Mouse (Mus musculus) frontal cortex, postnatal 14 days (tissue): ENCODE data around the gene Serpinb8.

Source experiments
- DNase-seq, 2 experiments: peaks; one replicate each; pipeline ENCODE4 v3.0.0; 2022; ENCODE audit warnings: low spot score in 2 of 2

Gene Serpinb8

DNA sequence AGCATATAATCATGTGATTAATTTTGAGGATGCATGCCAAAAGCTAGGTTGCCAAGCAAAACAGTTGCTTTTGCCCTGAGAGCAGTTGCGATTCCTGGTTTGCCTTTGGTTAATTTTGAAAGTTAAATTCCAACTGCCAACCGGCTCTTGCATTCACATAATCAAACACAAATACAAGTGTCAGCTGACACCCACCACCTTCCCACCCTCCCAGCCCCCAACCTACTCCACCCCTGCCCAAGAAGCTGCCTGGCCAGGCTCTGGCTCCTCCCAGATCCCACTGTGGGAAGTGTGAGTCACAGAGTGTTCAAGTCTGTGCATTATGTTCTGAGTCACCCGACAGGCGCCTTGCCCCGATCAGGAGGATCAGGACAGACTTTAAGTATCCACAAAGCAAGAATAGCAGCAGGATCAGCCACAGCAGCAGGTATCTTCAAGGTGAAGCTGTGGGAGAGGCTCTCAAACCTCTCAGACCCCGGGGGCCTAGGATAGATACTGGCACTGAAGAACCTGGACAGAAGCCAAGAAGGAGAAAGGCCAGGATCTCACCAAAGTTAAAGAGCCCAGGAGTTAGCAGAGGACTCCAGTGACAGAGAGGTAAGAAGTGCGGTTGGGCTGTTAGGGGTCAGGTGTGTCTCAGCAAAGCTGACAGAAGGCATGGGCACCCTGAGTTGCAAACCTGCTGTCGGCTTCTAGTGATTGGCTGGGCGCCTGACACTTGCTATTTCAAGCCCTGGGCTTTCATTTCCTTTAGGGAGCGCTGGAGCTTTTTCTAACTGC, at the start of gene Serpinb8:
Gene Serpinb8, plus strand, starts transcription at position 316 of the 780 bp plus-strand sequence.
- DNase-seq, result peak; percentile 28 to 34

DNA sequence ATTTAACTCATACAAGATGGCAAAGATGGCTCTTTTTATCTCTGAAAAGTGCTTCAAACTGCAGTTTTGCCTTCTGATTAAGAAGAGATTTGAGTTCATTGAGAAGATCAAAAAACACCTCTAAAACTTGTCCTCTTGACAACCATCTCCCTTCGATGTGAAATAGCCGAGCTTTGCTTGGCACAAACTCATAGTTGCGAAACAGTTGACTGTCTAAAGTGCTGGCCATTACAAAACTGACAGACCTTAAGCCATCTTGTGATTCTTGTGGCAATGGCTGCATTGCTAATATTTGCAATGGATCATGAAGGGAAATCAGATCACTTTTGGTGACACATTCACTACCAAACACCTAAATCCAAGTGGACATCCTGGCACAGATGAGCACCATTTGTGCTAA, 30.3 kb upstream of the Serpinb8 start:
- no peak for DNase-seq

DNA sequence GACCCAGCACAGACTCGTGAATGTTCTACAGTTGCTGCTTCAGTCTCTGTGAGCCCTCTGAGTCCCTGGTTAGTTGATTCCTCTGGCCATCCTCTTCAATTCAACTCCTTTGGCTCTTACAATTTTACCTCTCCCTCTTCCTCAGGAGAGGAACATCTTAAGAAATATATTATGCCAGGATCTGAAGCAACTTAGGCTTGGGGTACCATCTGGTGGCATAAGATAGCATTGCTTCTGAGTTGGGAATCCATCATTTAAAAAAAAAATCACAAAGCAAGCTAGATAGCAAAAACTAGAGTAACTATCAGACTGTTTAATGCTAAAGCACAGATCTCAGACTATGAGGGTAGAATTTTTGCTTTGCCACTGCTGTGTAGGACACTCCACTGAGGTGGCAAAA, 27.7 kb upstream of the Serpinb8 start:
- no peak for DNase-seq

DNA sequence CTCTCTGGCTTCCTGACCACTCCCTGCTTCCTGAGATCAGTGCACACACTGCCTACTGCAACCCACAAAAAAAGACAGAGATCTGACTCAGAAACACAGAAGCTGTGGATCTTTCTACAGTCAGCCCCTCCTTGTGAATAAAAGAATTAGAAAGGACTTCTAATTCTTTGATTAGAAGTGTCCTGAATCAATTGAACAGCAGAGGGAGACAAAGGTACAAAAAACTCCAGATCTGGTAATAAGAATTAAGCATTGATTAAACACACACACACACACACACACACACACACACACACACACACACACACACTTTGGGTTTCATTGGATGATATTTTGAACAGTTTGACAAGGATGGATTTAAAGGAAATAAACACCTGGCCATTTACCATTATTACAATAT, 24.2 kb upstream of the Serpinb8 start:
- no peak for DNase-seq

DNA sequence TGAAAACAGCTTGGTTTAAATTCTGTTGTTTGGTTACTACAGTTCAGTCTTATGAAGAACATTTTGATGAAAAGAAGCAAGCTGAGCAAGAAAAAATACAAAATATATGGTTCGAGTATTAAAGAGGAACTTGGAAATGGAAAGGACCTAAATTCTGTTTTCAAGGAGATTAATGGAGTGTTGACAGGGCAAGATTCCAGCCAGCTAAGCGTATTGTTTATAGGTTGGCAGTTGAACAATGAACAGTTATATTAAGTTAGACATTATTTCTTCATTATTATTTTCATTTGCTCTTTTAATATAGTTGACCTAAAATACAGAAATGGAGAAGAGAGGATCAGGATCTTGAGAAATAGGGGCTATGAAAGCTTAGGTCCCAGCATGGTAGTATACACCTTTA, 13.7 kb upstream of the Serpinb8 start:
- no peak for DNase-seq

DNA sequence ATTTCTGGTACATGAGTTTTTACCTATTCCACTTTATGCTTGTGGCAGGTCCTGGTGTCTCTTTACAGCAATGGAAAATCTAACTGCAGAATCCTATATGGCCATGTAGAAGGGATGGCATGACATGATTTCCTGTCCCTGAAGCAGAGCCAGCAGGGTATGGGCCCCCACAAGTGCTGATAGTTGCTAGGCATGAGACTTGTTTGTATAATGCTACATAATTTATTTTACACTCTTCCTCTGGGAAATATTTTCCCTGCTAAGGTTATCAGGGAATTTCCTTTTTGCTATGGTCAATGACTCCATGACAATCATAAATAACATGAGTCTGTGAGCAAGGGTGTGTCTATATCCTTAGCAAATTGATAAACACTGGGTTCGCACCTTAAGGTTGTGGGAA, 12.3 kb upstream of the Serpinb8 start:
- DNase-seq, result no peak

DNA sequence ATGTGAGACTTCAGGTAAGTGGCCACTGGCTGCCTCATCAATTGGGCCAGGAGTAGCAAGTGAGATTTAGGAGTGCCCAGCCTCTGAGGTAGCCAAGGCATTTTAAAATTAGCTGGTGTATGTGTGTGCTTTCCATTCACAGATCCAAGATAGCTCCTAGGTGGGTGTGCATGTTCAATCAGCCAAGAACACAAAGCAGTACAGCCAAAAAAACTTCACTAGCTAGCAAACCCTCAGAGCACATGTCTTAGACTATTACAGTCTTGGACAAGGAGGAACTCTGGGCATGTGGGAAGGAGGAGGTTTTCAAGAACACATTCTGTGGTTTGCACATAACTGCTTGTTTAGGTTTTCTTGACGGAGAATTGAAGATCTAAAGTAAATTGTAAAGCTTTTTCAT, 8.6 kb upstream of the Serpinb8 start:
- no peak for DNase-seq

DNA sequence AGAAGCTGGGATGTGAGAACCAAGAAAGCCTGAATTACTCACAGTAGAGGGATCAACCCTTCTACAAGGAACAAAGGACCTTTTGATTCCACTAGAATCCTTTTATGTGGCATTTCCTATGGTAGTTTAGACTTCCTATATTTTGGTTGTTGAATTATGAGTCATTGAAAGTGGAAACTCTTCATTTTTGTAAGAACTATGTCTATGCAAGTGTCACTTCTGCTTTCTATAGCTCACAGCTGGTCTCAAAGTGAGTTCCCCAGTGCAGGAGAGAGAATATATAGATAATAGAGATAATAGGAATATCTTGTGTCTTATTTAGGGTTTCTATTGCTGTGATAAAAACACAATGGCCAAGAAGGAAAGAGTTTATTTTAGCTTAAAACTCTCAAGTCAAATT, 6.9 kb upstream of the Serpinb8 start:
- no peak for DNase-seq

DNA sequence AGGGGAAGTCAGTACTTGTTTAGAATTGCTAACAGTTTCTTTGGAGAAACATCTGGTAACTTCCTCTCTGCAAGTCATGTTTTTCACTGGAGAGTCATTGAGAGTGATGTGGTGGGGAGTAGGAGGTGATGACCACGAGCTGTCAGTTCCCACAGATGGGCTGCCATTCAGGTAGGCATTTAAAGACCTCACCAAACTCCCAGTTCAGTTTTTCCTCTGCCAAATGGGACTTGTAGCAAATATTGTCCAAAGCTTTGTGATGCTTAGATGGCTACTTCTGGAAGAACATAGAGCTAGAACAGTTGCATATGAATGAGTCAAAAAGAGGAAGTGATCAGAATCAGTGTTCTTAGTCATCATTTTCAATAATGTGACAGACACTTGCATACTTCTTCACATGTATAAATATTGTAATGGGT, 5.8 kb upstream of the Serpinb8 start:
- no peak for DNase-seq

DNA sequence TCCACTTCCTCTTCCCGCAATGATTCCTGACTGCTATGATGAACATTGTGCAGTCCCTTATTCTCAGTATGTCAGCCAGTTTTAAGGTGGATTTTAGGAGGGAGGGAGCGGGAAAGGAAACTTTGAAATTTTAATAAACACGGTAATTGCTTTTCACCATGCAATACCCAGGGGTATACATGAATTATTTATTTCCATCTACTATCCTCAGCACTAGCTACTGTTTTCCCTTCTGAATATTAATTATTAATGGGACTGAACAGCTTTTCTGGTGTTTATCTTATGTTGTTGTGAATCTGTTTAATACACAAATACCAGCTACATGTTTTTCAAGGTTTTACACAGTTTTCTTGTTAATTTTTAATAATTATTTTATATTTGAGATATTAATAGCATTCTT, 4.9 kb upstream of the Serpinb8 start:
- no peak for DNase-seq

DNA sequence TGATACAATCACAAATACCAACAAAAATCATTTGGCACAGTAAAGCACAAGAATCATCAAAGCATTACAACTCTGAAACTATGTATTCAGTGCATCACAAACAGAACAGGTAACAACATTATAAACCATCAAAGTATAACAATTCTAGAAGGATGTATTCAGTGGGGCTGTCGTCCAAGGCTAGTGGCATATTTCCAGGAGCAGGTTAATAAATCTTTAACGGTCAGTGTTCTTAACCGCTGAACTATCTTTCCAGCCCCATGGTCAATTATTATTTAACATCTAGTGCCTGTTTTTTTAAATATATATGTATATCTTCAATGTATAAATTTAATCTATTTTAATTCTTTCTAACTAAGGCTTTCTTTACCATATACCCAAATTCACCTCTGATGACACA, 3.6 kb upstream of the Serpinb8 start:
- no peak for DNase-seq

DNA sequence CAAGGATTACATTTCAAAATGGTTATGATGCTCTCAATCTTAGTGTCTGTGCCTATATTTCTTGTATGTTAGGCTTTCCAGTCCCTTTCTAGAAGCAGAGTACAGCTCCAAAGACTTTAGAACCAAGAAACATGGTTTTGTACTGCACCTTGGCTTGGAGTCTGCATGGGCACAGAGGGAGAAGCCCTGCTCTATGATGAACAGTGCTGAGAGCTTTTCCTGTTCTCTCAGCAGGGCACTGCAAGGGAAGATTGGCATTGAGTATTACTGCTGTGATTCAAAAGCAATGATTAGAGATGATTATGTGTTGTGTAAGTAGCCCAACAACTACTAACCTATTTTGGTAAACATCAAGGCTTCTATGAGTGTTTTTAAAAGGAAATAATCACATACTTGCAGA, 1.6 kb upstream of the Serpinb8 start:
- no peak for DNase-seq

DNA sequence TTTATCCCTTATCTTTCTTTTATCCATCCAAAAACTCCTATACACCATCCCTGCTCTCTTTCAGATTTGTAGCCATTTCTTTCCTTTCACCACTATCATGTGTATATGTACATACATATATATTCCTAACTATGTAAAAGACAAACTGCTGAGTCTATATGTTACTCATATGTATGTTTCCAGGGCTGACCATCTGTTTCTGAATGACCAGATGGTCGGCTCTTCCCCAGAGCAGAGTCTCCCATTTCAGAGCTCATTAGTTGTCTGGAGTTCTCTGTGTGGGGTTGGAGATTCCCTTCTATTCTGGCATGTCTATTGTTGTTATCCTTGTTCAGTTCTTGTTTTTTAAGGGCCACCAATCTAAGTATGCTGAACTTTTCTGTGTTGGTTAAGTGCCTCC, 1.2 kb upstream of the Serpinb8 start:
- no peak for DNase-seq

DNA sequence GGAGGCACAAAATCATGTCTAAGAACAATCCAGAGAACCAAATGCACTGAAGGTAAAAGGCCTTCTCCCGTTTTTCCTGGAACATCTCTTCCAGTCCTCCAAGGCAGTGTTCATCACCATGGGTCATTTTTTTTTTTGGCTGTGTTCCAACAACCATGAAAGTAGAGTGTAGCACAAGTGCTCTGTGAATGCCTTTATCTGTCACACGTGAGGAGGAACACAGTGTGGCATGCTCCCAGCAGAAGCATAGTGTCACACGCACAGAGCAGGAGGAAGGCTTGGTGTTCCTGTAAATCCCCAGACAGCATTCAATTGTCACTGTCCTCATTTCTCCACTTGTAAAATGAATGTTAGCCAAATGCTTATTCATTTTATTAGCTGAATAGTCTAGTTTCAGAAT, 2.8 kb downstream of the Serpinb8 start:
- DNase-seq, result no peak

DNA sequence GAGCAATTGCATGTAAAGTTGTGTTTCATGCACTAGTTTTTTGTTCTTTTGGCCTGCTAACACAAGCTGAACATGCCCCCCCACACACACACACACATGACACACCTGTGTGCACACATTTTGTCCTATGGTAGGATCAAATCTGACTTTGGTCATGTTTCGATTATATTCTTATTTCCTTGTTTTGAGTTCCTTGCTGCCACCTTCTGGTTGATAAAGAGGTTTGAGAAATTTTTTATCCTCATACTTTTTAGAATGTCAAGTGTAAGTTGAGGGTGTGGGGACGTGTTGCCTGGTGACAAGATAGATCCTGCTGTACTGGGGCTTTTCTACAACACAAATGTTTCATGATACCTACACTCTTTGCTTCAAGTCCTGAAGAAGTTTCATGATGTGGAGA, 3.7 kb downstream of the Serpinb8 start:
- DNase-seq, result no peak

DNA sequence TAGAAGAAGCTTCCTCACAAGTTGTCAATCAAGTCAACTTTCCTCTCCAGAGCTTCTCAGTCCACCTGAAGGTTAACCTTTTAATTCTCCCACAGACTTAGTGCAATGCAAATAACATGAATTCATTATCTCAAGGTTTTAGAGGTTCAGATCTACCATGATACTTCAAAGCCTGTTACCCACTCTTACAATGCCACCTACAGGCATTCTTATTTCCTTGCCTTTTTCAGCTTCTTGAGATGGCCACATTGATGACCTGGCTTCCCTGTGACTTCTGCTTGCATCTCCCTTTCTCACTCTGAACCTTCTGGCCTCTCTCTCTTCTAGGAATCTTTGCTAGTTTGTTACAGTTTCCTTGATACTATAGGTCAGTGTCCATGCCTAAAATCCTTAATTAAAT, 7.1 kb downstream of the Serpinb8 start:
- no peak for DNase-seq

DNA sequence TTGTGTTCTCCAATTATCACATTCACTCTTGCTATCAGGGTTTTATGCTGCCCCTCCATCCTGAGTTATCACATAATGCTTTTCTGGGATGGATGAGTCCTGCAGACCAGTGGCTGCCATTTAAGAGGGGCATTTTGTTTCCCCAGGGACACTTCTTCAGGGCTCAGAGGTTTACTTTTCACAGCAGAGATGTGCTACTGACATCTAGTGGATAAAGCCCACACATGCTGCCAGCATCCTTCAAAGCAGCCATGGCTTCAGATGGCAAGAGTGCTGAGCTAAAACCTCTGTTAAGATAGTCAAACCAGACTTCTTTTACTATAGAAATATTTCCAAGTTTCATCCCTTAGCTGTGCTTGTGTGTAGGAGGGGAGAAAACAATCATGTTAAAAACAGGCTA, 8.7 kb downstream of the Serpinb8 start:
- no peak for DNase-seq

DNA sequence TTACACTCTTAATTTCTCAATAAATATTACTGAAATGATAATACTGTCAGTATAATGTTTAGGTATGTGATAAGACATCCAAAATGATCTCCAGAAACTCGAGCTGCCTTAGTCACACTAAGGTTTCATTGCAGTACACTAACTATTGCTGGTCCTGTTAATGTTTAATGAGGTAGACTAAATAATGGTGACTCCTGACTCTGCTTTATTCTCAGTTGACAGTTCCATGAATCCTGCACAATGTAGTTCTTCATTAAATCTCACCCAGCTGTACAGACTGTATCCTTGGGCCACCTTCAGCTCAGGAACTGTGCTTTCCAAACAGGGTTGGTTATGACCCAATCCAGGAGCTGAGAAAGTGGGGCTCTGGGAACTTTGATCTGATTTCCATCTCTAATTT, 19.1 kb downstream of the Serpinb8 start:
- no peak for DNase-seq

DNA sequence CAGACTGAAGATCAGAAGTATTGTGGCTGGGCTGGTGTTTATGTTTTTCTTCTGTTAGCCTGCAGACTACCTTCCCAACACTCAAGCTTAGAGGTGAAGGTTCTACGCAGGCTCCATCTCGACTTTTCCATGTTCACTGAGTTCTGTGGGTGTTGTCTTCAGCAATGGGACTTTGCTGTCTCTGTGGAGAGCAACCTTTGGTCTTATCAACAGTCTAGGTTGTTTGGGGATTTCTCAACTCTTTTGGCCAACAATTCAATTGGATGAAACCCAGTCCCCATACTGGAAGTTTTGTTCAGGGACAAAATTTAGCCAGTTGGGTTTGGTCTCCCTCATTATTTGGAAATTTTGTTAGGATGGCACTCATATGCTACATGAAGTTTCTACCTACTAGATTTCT, 24.3 kb downstream of the Serpinb8 start:
- no peak for DNase-seq

DNA sequence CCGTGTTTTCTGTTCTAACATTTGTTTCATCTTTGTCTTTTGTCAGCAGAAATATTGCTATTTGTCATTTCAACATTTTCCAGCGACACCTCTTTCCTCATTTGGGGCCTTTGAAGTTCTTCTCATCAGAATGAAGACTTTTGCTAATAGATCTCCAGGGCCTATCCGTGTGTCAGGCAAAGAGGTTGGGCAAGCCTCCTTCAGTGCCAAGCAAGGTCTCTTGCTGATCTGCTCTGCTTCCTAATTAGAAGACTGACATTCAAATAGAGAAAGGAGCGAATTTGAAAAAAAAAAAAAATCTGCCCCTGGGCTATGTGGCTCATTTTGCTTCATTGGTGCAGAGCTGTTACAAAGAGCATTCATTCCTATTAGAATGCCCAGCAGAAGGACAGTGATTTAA, 32.2 kb downstream of the Serpinb8 start:
- no peak for DNase-seq

DNA sequence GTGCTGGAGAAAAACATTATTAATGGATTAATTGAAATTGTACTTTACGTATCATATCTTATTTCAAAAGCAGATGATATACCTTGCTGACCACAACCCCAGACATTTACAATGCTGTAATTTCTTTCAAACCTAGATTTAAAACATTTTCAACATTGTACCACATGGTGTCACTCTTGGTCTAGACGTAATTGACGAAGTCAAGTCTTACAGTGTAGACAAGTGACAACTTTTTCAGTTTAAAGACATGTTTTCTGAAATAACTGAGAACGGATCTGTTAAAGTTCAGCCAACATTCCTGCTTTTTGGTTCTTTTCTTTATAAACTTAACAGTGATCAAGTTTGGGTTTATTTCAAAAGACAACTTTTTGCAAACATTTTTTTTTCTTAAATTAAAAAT, 46.1 kb downstream of the Serpinb8 start:
- no peak for DNase-seq

DNA sequence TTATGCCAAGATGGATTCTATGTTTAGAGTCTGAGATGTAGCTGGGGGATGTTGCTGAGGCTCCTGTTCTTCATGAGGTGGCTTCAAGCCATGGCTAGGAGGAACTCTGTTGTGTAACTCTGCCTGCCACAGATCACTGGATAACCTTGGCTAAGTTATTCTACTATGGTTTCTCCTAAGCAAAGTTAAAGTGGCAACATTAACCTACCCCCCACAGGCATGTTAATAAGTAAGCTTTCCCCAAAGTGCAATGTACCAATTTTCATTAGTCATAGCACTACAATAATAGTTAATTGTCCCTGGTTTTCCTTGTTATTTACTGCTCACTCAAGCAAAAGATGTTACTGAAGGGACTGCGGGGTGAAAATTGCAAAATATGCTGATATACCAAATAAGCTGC, 48.2 kb downstream of the Serpinb8 start:
- DNase-seq, result no peak

DNA sequence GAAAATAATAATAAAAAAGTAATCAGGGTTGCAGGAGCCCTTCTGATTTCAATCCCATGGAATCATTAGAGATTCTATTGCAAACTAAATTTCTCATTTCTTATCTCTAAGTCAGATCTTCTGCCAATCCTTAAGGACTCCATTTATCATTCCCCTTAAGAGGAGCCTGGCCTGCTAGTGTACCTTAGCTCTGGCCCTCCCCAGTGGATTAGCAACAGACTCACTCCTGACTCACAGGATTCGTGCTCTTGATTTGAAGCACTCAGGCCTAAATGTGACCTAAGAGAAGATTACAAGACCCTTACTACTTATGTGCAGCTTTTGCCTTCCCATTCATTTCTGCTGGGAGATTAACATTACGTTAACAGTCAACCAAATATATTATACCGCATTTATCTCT, 48.7 kb downstream of the Serpinb8 start:
- DNase-seq, result no peak

DNA sequence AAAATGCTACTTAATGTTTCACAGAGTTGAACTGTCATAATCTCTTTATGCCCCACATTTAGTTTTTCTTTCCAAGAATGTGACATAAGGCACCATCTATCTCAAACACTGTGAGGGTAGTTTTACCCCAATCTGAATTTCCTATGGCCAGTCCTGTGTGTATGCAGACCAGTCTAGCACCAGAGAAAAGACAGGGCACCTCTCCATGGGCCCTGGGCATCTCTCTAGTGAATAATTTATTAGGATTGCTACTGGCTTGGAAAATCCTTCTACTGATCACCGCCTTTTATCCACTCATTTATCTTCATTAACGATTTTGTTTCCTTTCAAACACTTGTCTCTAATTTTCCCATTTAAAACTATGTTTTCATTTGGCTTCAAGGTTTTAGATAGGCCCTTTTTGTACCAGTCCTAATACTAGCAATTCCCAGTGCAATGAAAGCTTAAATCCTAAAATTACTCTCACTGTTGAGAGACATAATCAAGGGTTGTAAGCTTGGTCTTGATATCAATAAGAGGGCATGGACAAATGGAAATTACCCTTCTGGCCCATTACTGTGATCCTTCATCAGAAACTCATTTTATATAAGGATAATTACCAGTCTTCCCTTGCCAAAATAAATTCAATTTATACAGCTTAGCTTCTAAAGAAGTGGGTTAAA, 52.8 kb downstream of the Serpinb8 start:
- no peak for DNase-seq
